Mouse (Mus musculus) neural tube, embryonic 15.5 days (tissue): ENCODE measurements at regions not wholly inside any gene's neighbourhood (a gene's known extent, or its start where the extent isn't known, plus 50 kb on each side); places are given as distances from the start of the nearest gene placed in this dataset.
A peak's percentile ranks its signal among the peaks of the same experiment; 100 is the strongest.

Experiments used
- ATAC-seq: fragments of 200-750 bp; cut with Nextera tagmentation; 2 replicates; pipeline ENCODE4 v1.8.0; 2017; ENCODE audit warnings: mild to moderate bottlenecking, moderate TSS enrichment, moderate library complexity; ENCODE audit not compliant: low FRiP score
- H3K27ac ChIP-seq: fragments of 300-500 bp; sonication (generic); replicated peaks from 2 replicates; pipeline ENCODE4 v1.5.1; 2015; ENCODE audit warnings: mild to moderate bottlenecking, inconsistent platforms
- H3K27me3 ChIP-seq: fragments of 300-500 bp; sonication (generic); replicated peaks from 2 replicates; pipeline ENCODE4 v1.6.1; 2015; ENCODE audit warnings: inconsistent platforms
- H3K36me3 ChIP-seq: fragments of 300-500 bp; sonication (generic); 2 replicates; pipeline ENCODE4 v1.6.1; 2015; ENCODE audit warnings: inconsistent platforms
- H3K4me1 ChIP-seq: fragments of 300-500 bp; sonication (generic); 2 replicates; pipeline ENCODE4 v1.6.1; 2015; ENCODE audit warnings: inconsistent platforms
- H3K4me2 ChIP-seq: fragments of 300-500 bp; sonication (generic); 2 replicates; pipeline ENCODE4 v1.6.1; 2015; ENCODE audit warnings: inconsistent platforms, mild to moderate bottlenecking, moderate library complexity
- H3K4me3 ChIP-seq: fragments of 300-500 bp; sonication (generic); replicated peaks from 2 replicates; pipeline ENCODE4 v1.5.1; 2015; ENCODE audit warnings: mild to moderate bottlenecking, inconsistent platforms
- H3K9ac ChIP-seq: fragments of 300-500 bp; sonication (generic); replicated peaks from 2 replicates; pipeline ENCODE4 v1.6.1; 2015; ENCODE audit warnings: mild to moderate bottlenecking, inconsistent platforms
- H3K9me3 ChIP-seq: fragments of 300-500 bp; sonication (generic); replicated peaks from 2 replicates; pipeline ENCODE4 v1.6.1; 2016; ENCODE audit warnings: inconsistent platforms
- WGBS: fragments of 180-500 bp; shearing (Covaris S2); methylation state at CpG from one replicate; pipeline ENCODE4 v1.1.7; 2015; ENCODE audit warnings: mixed read lengths; 5-methylcytosine and 5-hydroxymethylcytosine counted together

DNA sequence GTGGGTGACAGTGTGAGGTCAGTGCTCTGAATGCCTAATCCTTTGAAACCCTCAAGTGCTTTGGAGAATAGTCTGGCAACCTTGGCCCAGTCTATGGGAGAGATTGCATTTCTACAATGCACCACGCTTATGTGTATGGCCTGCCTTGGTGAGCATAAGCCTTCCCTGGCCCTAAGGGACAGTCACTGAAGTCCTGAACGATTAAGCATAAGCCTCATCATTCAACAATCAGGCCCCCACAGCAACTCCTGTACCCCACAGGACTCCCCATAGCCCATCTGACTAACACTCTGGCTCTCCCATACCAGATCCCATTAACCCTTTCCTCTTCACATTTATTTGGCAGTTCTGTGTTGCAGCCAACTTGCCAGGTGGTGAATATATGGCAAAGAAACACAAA, 203.1 kb upstream of the Ano5 start:
- Histone ChIP-seq H3K9ac (no peak overlapping the region), H3K27ac (no peak overlapping the region), H3K36me3 (no peaks in the 10 kb centered on the region), H3K4me1 (peaks cover 4% of the 10 kb centered on the region; the same call in 1 of the 2 replicates), H3K27me3 (no peaks in the 10 kb centered on the region), H3K4me3 (no peak overlapping the region), H3K9me3 (no peaks in the 10 kb centered on the region), H3K4me2 (no peak overlapping the region)
- WGBS: 67% methylated on average over 2 of the region's 2 CpGs
- ATAC-seq: no peak

DNA sequence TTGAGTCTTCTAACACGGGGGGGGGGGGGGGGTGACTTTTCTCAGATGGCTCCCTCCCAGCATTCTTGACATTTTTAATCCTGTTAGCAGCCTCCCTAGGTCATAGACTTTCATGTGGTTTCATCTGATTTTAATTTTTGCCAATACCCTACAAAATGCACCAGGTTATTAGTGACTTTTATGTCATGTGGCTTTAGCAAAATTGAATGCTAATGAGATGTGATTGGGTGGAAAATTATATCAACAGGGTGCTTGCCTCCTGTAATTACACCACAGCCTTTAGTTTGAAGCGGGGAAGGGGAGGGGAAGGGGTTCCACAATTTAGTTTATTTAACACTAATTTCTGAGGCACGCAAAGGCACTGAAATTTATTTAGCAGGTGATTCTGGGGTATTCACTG, 200.6 kb upstream of the Ano5 start:
- Histone ChIP-seq H3K36me3 (no peaks in the 10 kb centered on the region), H3K4me1 (peaks cover 4% of the 10 kb centered on the region; the same call in 1 of the 2 replicates), H3K4me3 (no peak overlapping the region), H3K4me2 (no peak overlapping the region), H3K27ac (no peak overlapping the region), H3K9me3 (no peaks in the 10 kb centered on the region), H3K9ac (no peak overlapping the region), H3K27me3 (no peaks in the 10 kb centered on the region)
- no peak for ATAC-seq
- 56% methylated on average over 3 of the region's 3 CpGs for WGBS

DNA sequence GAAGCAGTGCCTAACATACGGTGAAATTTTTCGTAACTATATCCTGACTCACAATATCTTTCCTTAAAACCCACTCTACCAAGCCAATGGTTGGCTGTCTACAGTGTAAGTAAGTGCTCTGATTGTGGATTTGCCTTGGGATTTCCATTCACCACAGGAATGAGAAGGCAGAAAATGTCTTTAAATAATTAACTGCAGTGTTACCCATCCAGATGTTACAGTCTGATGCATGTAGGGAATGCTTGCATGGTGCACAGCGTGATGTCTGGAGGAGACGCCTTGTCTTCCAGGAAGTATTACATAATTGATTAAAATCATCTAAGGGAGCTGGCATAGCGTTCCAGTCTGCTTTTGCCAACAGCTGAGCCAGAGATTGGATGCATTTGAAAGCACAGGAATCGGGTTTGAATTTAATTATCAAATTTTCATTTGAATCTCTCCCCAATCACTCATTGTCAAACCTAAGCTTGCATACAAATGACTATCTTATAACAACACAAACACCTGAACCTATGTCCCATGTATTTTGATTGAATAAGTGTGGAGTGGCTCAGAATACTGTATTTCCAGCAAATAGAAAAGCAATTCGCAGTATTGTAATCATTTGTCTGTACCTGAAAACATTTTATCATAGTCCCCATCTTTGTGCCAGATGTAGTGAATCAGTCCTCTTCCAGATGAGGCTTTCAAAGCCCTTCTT, 170.8 kb upstream of the Ano5 start:
- Histone ChIP-seq H3K9ac (no peak overlapping the region), H3K36me3 (no peaks in the 10 kb centered on the region), H3K4me1 (peaks cover 4% of the 10 kb centered on the region; the same call in 1 of the 2 replicates), H3K4me3 (no peak overlapping the region), H3K27me3 (no peaks in the 10 kb centered on the region), H3K9me3 (no peaks in the 10 kb centered on the region), H3K27ac (no peak overlapping the region), H3K4me2 (no peak overlapping the region)
- WGBS: 50% methylated on average over 7 of the region's 7 CpGs
- ATAC-seq: peak; percentile 72

GRCm38 (mm10) chr7:51347521-51347920, 163.3 kb upstream of the Ano5 start:
- Histone ChIP-seq H3K4me3 (no peak overlapping the region), H3K4me2 (no peak overlapping the region), H3K36me3 (no peaks in the 10 kb centered on the region), H3K27me3 (no peaks in the 10 kb centered on the region), H3K27ac (no peak overlapping the region), H3K9me3 (no peaks in the 10 kb centered on the region), H3K4me1 (no peaks in the 10 kb centered on the region), H3K9ac (no peak overlapping the region)
- no peak for ATAC-seq
- 92% methylated on average over 3 of the region's 3 CpGs for whole genome bisulfite sequencing

- Histone ChIP-seq H3K27ac (no peak overlapping the region), H3K4me1 (no peaks in the 10 kb centered on the region), H3K27me3 (no peaks in the 10 kb centered on the region), H3K36me3 (no peaks in the 10 kb centered on the region), H3K4me2 (no peak overlapping the region), H3K4me3 (no peak overlapping the region), H3K9ac (no peak overlapping the region), H3K9me3 (no peaks in the 10 kb centered on the region)
- WGBS: 87% methylated on average over 3 of the region's 3 CpGs
- ATAC-seq: no peak
Observed at GRCm38 (mm10) chr7:51360134-51360533, 150.7 kb upstream of the Ano5 start.

GRCm38 (mm10) chr7:51377584-51377983, 133.2 kb upstream of the Ano5 start:
- no peak for ATAC-seq
- no peaks in the 10 kb centered on the region for H3K36me3 ChIP-seq
- H3K9me3 ChIP-seq: no peaks in the 10 kb centered on the region
- WGBS: 71% methylated on average over 1 of the region's 1 CpGs
- no peak overlapping the region for H3K9ac ChIP-seq
- no peak overlapping the region for H3K27ac ChIP-seq
- H3K27me3 ChIP-seq: no peaks in the 10 kb centered on the region
- H3K4me3 ChIP-seq: no peak overlapping the region
- H3K4me2 ChIP-seq: no peak overlapping the region
- H3K4me1 ChIP-seq: no peaks in the 10 kb centered on the region
